Mouse (Mus musculus): ENCODE data around the gene Ak8. TPM values are rescaled to one million over a fixed set of nuclear protein-coding genes. Genes with fewer than 3 reads are reported as not detected.

Ak8 gene
- polyA plus RNA-seq, 1 experiment from 2014 or later, result 0.09 TPM

- ATAC-seq (no peak), DNase-seq (ENCODE audit: low read depth, low spot score) (no peak)
- POLR2A ChIA-PET, result no interaction called here
- CTCF ChIA-PET, result interaction anchor here (1.2 to 2.1 kb wide), 2 partner anchors 9 to 80 kb away, joined by 3 to 13 read pairs; no protein-coding TSS in a partner anchor
- TF ChIP-seq CTCF (IDR thresholded peaks at IDR 0.05), result no peak
- in situ Hi-C loops (cut with MboI; ENCODE audit: low pct_unique_long_range_greater_than_20kb), result no loop called here
- H3K27me3 ChIP-seq, result no peaks in the 10 kb centered on the region
Observed at GRCm38 (mm10) chr2:28836181-28836940, 136.4 kb downstream of the Ak8 start.

- DNase-seq (ENCODE audit: low read depth, low spot score), result no peak
- CTCF ChIA-PET, result no interaction called here
- TF ChIP-seq CTCF (IDR thresholded peaks at IDR 0.05), result no peak
- in situ Hi-C loops (cut with MboI; ENCODE audit: low pct_unique_long_range_greater_than_20kb), result no loop called here
- POLR2A ChIA-PET, result interaction anchor here (0.8 kb wide), 1 partner anchor 16 kb away, joined by 4 read pairs; no protein-coding TSS in a partner anchor
- ATAC-seq, result no peak
- no peaks in the 10 kb centered on the region for H3K27me3 ChIP-seq
Observed at GRCm38 (mm10) chr2:28839501-28840221, 139.7 kb downstream of the Ak8 start.

GRCm38 (mm10) chr2:28840222-28840951 is 140.4 kb downstream of the Ak8 start, which contains the start of the genes Gtf3c4 and Ddx31:
Gene Gtf3c4 (minus strand): TSS chr2:28840360.
Gene Ddx31 (plus strand): TSS chr2:28840406.
- peak; percentile 81 for ATAC-seq
- peak; percentile 71 for DNase-seq (ENCODE audit: low read depth, low spot score)
- CTCF ChIA-PET, result interaction anchor here (0.7 to 2.4 kb wide), 3 partner anchors 10 to 213 kb away, joined by 3 to 9 read pairs (median 3); no protein-coding TSS in a partner anchor
- in situ Hi-C loops (cut with MboI; ENCODE audit: low pct_unique_long_range_greater_than_20kb), result no loop called here
- H3K27me3 ChIP-seq, result no peaks in the 10 kb centered on the region
- POLR2A ChIA-PET, result interaction anchor here (0.6 kb wide), 1 partner anchor 21 kb away, joined by 3 read pairs; no protein-coding TSS in a partner anchor
- no peak for TF ChIP-seq CTCF (IDR thresholded peaks at IDR 0.05)

- H3K27me3 ChIP-seq, result no peaks in the 10 kb centered on the region
- DNase-seq (ENCODE audit: low read depth, low spot score) (no peak), ATAC-seq (no peak)
- ChIA-PET POLR2A (no interaction called here), CTCF (interaction anchor here (1.5 to 2.4 kb wide), 2 partner anchors 9 to 86 kb away, joined by 3 to 9 read pairs; no protein-coding TSS in a partner anchor)
- no peak for TF ChIP-seq CTCF (IDR thresholded peaks at IDR 0.05)
- in situ Hi-C loops (cut with MboI; ENCODE audit: low pct_unique_long_range_greater_than_20kb), result no loop called here
Observed at GRCm38 (mm10) chr2:28842042-28842441, 142.1 kb downstream of the Ak8 start.

- DNase-seq (ENCODE audit: low read depth, low spot score) (no peak), ATAC-seq (no peak)
- in situ Hi-C loops (cut with MboI; ENCODE audit: low pct_unique_long_range_greater_than_20kb), result no loop called here
- POLR2A ChIA-PET, result no interaction called here
- CTCF ChIA-PET, result no interaction called here
- no peaks in the 10 kb centered on the region for H3K27me3 ChIP-seq
- no peak for TF ChIP-seq CTCF (IDR thresholded peaks at IDR 0.05)
Observed at GRCm38 (mm10) chr2:28848879-28849278, 148.9 kb downstream of the Ak8 start.

- no peaks in the 10 kb centered on the region for H3K27me3 ChIP-seq
- ATAC-seq (no peak), DNase-seq (ENCODE audit: low read depth, low spot score) (no peak)
- TF ChIP-seq CTCF (IDR thresholded peaks at IDR 0.05), result no peak
- ChIA-PET CTCF (no interaction called here), POLR2A (no interaction called here)
- in situ Hi-C loops (cut with MboI; ENCODE audit: low pct_unique_long_range_greater_than_20kb), result no loop called here
Observed at GRCm38 (mm10) chr2:28852594-28852993, 152.6 kb downstream of the Ak8 start.

- TF ChIP-seq CTCF (IDR thresholded peaks at IDR 0.05), result peak; percentile 32
- CTCF ChIA-PET, result interaction anchor here (1.1 to 1.7 kb wide), 4 partner anchors 9 to 37 kb away, joined by 3 to 4 read pairs (median 4); no protein-coding TSS in a partner anchor
- no peaks in the 10 kb centered on the region for H3K27me3 ChIP-seq
- in situ Hi-C loops (cut with MboI; ENCODE audit: low pct_unique_long_range_greater_than_20kb), result no loop called here
- DNase-seq (ENCODE audit: low read depth, low spot score) (no peak), ATAC-seq (no peak)
- POLR2A ChIA-PET, result no interaction called here
Observed at GRCm38 (mm10) chr2:28855773-28856172, 155.8 kb downstream of the Ak8 start.

GRCm38 (mm10) chr2:28859303-28859702 is 159.3 kb downstream of the Ak8 start:
- CTCF ChIA-PET, result no interaction called here
- in situ Hi-C loops (cut with MboI; ENCODE audit: low pct_unique_long_range_greater_than_20kb), result no loop called here
- no peak for DNase-seq (ENCODE audit: low read depth, low spot score)
- no peak for ATAC-seq
- POLR2A ChIA-PET, result no interaction called here
- no peaks in the 10 kb centered on the region for H3K27me3 ChIP-seq
- TF ChIP-seq CTCF (IDR thresholded peaks at IDR 0.05), result no peak

- TF ChIP-seq CTCF (IDR thresholded peaks at IDR 0.05), result no peak
- ChIA-PET CTCF (interaction anchor here (1.4 kb wide), 1 partner anchor 12 kb away, joined by 3 read pairs; no protein-coding TSS in a partner anchor), POLR2A (interaction anchor here (0.6 to 0.9 kb wide), 2 partner anchors 17 to 20 kb away, joined by 3 read pairs; no protein-coding TSS in a partner anchor)
- in situ Hi-C loops (cut with MboI; ENCODE audit: low pct_unique_long_range_greater_than_20kb), result no loop called here
- no peaks in the 10 kb centered on the region for H3K27me3 ChIP-seq
- ATAC-seq (no peak), DNase-seq (ENCODE audit: low read depth, low spot score) (no peak)
Observed at GRCm38 (mm10) chr2:28860678-28861423, 160.9 kb downstream of the Ak8 start.

Other genes with a start within 250 kb of the Ak8 start
- gene 1700007K13Rik, start 233.8 kb upstream of the Ak8 start, polyA plus RNA-seq (2021), result 3.0 TPM
- 43.1 TPM for gene Mrps2, start 232.1 kb upstream of the Ak8 start, polyA plus RNA-seq (2021)
- gene Gbgt1, start 203.3 kb upstream of the Ak8 start, polyA plus RNA-seq (2021), result not detected
- gene Gm10134, start 194.1 kb upstream of the Ak8 start, polyA plus RNA-seq (2021), result not detected
- gene Ralgds, start 187.0 kb upstream of the Ak8 start, polyA plus RNA-seq (2021), result 45.5 TPM
- not detected for gene Cel, start 136.8 kb upstream of the Ak8 start, polyA plus RNA-seq (2021)
- 30.5 TPM for gene Gtf3c5, start 116.4 kb upstream of the Ak8 start, polyA plus RNA-seq (2021)
- not detected for gene Gfi1b, start 78.2 kb upstream of the Ak8 start, polyA plus RNA-seq (2021)
- gene Tsc1, start 58.9 kb upstream of the Ak8 start, polyA plus RNA-seq (2021), result 16.8 TPM
- 2.4 TPM for gene Spaca9, start 437 bp upstream of the Ak8 start, polyA plus RNA-seq (2021)
- 22.8 TPM for gene Gtf3c4, start 140.2 kb downstream of the Ak8 start, polyA plus RNA-seq (2021)
- 10.5 TPM for gene Ddx31, start 140.2 kb downstream of the Ak8 start, polyA plus RNA-seq (2021)
- gene Barhl1, start 216.5 kb downstream of the Ak8 start, polyA plus RNA-seq (2021), result 0.04 TPM

All from Patski (cell line).